Mouse (Mus musculus): Measurements from ENCODE around the gene Txn2. TPM values are rescaled to one million over a fixed set of nuclear protein-coding genes. Genes with fewer than 3 reads are reported as not detected.

Txn2 gene
- polyA plus RNA-seq, 1 experiment from 2014 or later: 261 TPM

- peaks cover 15% of the 10 kb centered on the region for H3K4me1 ChIP-seq (ENCODE audit: insufficient read depth)
- TF ChIP-seq EP300 (IDR thresholded peaks at IDR 0.05; ENCODE audit: low read depth) (no peak), CTCF (IDR thresholded peaks at IDR 0.05; ENCODE audit: low read depth) (no peak)
- peak overlapping the region; percentile 66 for H3K27ac ChIP-seq (ENCODE audit: low read depth)
- no peak overlapping the region for H3K9ac ChIP-seq (replicated peaks)
- WGBS (ENCODE audit: insufficient replicate concordance): 51% methylated on average over 14 of the region's 17 CpGs
- H3K36me3 ChIP-seq (replicated peaks; ENCODE audit: insufficient read depth, low read length): no peaks in the 10 kb centered on the region
- ATAC-seq: no peak; the same call in 1 of the 2 replicates
- H3K9me3 ChIP-seq (ENCODE audit: low read length): no peaks in the 10 kb centered on the region
- no peak for DNase-seq
- no peak overlapping the region for H3K4me3 ChIP-seq (ENCODE audit: low read depth, low read length)
- H3K27me3 ChIP-seq (ENCODE audit: insufficient read depth, low read length): no peaks in the 10 kb centered on the region
- H3K4me2 ChIP-seq (ENCODE audit: low read depth, low read length): no peak overlapping the region
These were observed 45.8 kb downstream of the Txn2 start for GRCm38 (mm10) chr15:77882797-77883696.

GRCm38 (mm10) chr15:77882297-77882696, 46.5 kb downstream of the Txn2 start:
- Histone ChIP-seq H3K9ac (replicated peaks) (no peak overlapping the region), H3K36me3 (replicated peaks; ENCODE audit: insufficient read depth, low read length) (no peaks in the 10 kb centered on the region), H3K4me1 (ENCODE audit: insufficient read depth) (peaks cover 15% of the 10 kb centered on the region), H3K4me3 (ENCODE audit: low read depth, low read length) (no peak overlapping the region), H3K27me3 (ENCODE audit: insufficient read depth, low read length) (no peaks in the 10 kb centered on the region), H3K4me2 (ENCODE audit: low read depth, low read length) (no peak overlapping the region), H3K27ac (ENCODE audit: low read depth) (0 out of 2 replicates have a peak overlapping the region, but pooled peaks have one; percentile 29), H3K9me3 (ENCODE audit: low read length) (no peaks in the 10 kb centered on the region)
- DNase-seq (no peak), ATAC-seq (no peak)
- WGBS (ENCODE audit: insufficient replicate concordance): 49% methylated on average over 6 of the region's 6 CpGs
- TF ChIP-seq CTCF (IDR thresholded peaks at IDR 0.05; ENCODE audit: low read depth): no peak
- TF ChIP-seq EP300 (IDR thresholded peaks at IDR 0.05; ENCODE audit: low read depth): no peak

- Histone ChIP-seq H3K4me3 (ENCODE audit: low read depth, low read length) (no peak overlapping the region), H3K36me3 (replicated peaks; ENCODE audit: insufficient read depth, low read length) (no peaks in the 10 kb centered on the region), H3K9ac (replicated peaks) (no peak overlapping the region), H3K27ac (ENCODE audit: low read depth) (peak overlapping the region; percentile 29; the same call in 1 of the 2 replicates), H3K4me2 (ENCODE audit: low read depth, low read length) (no peak overlapping the region), H3K4me1 (ENCODE audit: insufficient read depth) (peaks cover 15% of the 10 kb centered on the region), H3K9me3 (ENCODE audit: low read length) (no peaks in the 10 kb centered on the region), H3K27me3 (ENCODE audit: insufficient read depth, low read length) (no peaks in the 10 kb centered on the region)
- WGBS (ENCODE audit: insufficient replicate concordance): 28% methylated on average over 5 of the region's 5 CpGs
- ATAC-seq (peak; percentile 38), DNase-seq (no peak)
- TF ChIP-seq EP300 (IDR thresholded peaks at IDR 0.05; ENCODE audit: low read depth) (no peak), CTCF (IDR thresholded peaks at IDR 0.05; ENCODE audit: low read depth) (no peak)
These were observed 47.1 kb downstream of the Txn2 start for GRCm38 (mm10) chr15:77881698-77882097.

- Histone ChIP-seq H3K36me3 (replicated peaks; ENCODE audit: insufficient read depth, low read length) (no peaks in the 10 kb centered on the region), H3K9me3 (ENCODE audit: low read length) (no peaks in the 10 kb centered on the region), H3K4me2 (ENCODE audit: low read depth, low read length) (no peak overlapping the region), H3K27me3 (ENCODE audit: insufficient read depth, low read length) (no peaks in the 10 kb centered on the region), H3K4me1 (ENCODE audit: insufficient read depth) (peaks cover 12% of the 10 kb centered on the region), H3K27ac (ENCODE audit: low read depth) (no peak overlapping the region), H3K4me3 (ENCODE audit: low read depth, low read length) (no peak overlapping the region), H3K9ac (replicated peaks) (no peak overlapping the region)
- 50% methylated on average over 5 of the region's 5 CpGs for WGBS (ENCODE audit: insufficient replicate concordance)
- TF ChIP-seq CTCF (IDR thresholded peaks at IDR 0.05; ENCODE audit: low read depth): no peak
- TF ChIP-seq EP300 (IDR thresholded peaks at IDR 0.05; ENCODE audit: low read depth): no peak
- ATAC-seq (no peak), DNase-seq (no peak)
These were observed 48.1 kb downstream of the Txn2 start for GRCm38 (mm10) chr15:77880738-77881137.

- no peak for TF ChIP-seq EP300 (IDR thresholded peaks at IDR 0.05; ENCODE audit: low read depth)
- Histone ChIP-seq H3K9ac (replicated peaks) (no peak overlapping the region), H3K36me3 (replicated peaks; ENCODE audit: insufficient read depth, low read length) (no peaks in the 10 kb centered on the region), H3K4me3 (ENCODE audit: low read depth, low read length) (no peak overlapping the region), H3K27me3 (ENCODE audit: insufficient read depth, low read length) (no peaks in the 10 kb centered on the region), H3K4me1 (ENCODE audit: insufficient read depth) (peaks cover 12% of the 10 kb centered on the region), H3K9me3 (ENCODE audit: low read length) (no peaks in the 10 kb centered on the region), H3K4me2 (ENCODE audit: low read depth, low read length) (no peak overlapping the region), H3K27ac (ENCODE audit: low read depth) (no peak overlapping the region)
- DNase-seq (no peak), ATAC-seq (no peak)
- 67% methylated on average over 3 of the region's 3 CpGs for WGBS (ENCODE audit: insufficient replicate concordance)
These were observed 49.0 kb downstream of the Txn2 start for GRCm38 (mm10) chr15:77879756-77880155.

- 67% methylated on average over 2 of the region's 2 CpGs for WGBS (ENCODE audit: insufficient replicate concordance)
- H3K36me3 ChIP-seq (replicated peaks; ENCODE audit: insufficient read depth, low read length): no peaks in the 10 kb centered on the region
- H3K9me3 ChIP-seq (ENCODE audit: low read length): no peaks in the 10 kb centered on the region
- no peak overlapping the region for H3K9ac ChIP-seq (replicated peaks)
- DNase-seq: no peak
- TF ChIP-seq EP300 (IDR thresholded peaks at IDR 0.05; ENCODE audit: low read depth): no peak
- TF ChIP-seq CTCF (IDR thresholded peaks at IDR 0.05; ENCODE audit: low read depth): peak; percentile 27
- H3K27ac ChIP-seq (ENCODE audit: low read depth): no peak overlapping the region
- H3K4me2 ChIP-seq (ENCODE audit: low read depth, low read length): no peak overlapping the region
- H3K4me3 ChIP-seq (ENCODE audit: low read depth, low read length): no peak overlapping the region
- no peaks in the 10 kb centered on the region for H3K27me3 ChIP-seq (ENCODE audit: insufficient read depth, low read length)
- no peak for ATAC-seq
- peaks cover 16% of the 10 kb centered on the region for H3K4me1 ChIP-seq (ENCODE audit: insufficient read depth)
These were observed 51.6 kb downstream of the Txn2 start for GRCm38 (mm10) chr15:77877209-77877608.
